Mouse (Mus musculus) v-Abl transformed pro-B cells (cell line): ENCODE results near the gene Fam243.

Source experiments
- in situ Hi-C, 2 experiments: fragments of 400-800 bp; cut with MboI; formaldehyde crosslinking; loops; one replicate each; pipeline ENCODE4 v1.15.1; 2025; ENCODE audit not compliant: unreplicated experiment in 2 of 2

The Fam243 gene

GRCm38 (mm10) chr16:92321341-92321740 is at the start of gene Fam243:
Gene Fam243 (minus strand): TSS chr16:92321441.
- in situ Hi-C loops, result loop anchor here in 1 of 2 experiments (25.0 kb wide), 1 partner anchor 984 kb away; no protein-coding TSS in a partner anchor

- in situ Hi-C loops, result no loop called here
Observed at GRCm38 (mm10) chr16:92369260-92369659, 48.0 kb upstream of the Fam243 start.

- in situ Hi-C loops, result no loop called here
Observed at GRCm38 (mm10) chr16:92365477-92365876, 44.2 kb upstream of the Fam243 start.

GRCm38 (mm10) chr16:92360711-92361110 is 39.5 kb upstream of the Fam243 start:
- in situ Hi-C loops, result no loop called here

- in situ Hi-C loops, result no loop called here
Observed at GRCm38 (mm10) chr16:92359229-92359628, 38.0 kb upstream of the Fam243 start, which contains the start of gene Kcne1. Gene Kcne1 (minus strand): TSS chr16:92359468.

GRCm38 (mm10) chr16:92358734-92359133 is 37.5 kb upstream of the Fam243 start:
- in situ Hi-C loops, result no loop called here

GRCm38 (mm10) chr16:92357566-92357965 is 36.3 kb upstream of the Fam243 start:
- in situ Hi-C loops, result no loop called here

GRCm38 (mm10) chr16:92357023-92357422 is 35.8 kb upstream of the Fam243 start:
- in situ Hi-C loops, result no loop called here

- in situ Hi-C loops, result no loop called here
Observed at GRCm38 (mm10) chr16:92355982-92356381, 34.7 kb upstream of the Fam243 start.

GRCm38 (mm10) chr16:92355366-92355765 is 34.1 kb upstream of the Fam243 start:
- in situ Hi-C loops, result no loop called here

- in situ Hi-C loops, result no loop called here
Observed at GRCm38 (mm10) chr16:92353897-92354296, 32.7 kb upstream of the Fam243 start.

- in situ Hi-C loops, result no loop called here
Observed at GRCm38 (mm10) chr16:92353295-92353694, 32.1 kb upstream of the Fam243 start.

- in situ Hi-C loops, result loop anchor here (5.0 to 10.0 kb wide), 2 partner anchors 108 to 1196 kb away; no protein-coding TSS in a partner anchor
Observed at GRCm38 (mm10) chr16:92348941-92349340, 27.7 kb upstream of the Fam243 start.

GRCm38 (mm10) chr16:92346297-92346916 is 25.2 kb upstream of the Fam243 start:
- in situ Hi-C loops, result loop anchor here (5.0 to 10.0 kb wide), 2 partner anchors 111 to 1198 kb away; no protein-coding TSS in a partner anchor

GRCm38 (mm10) chr16:92345177-92345576 is 23.9 kb upstream of the Fam243 start:
- in situ Hi-C loops, result loop anchor here (5.0 to 10.0 kb wide), 2 partner anchors 112 to 1200 kb away; no protein-coding TSS in a partner anchor

- in situ Hi-C loops, result loop anchor here (10.0 kb wide), 1 partner anchor 1204 kb away; no protein-coding TSS in a partner anchor
Observed at GRCm38 (mm10) chr16:92340612-92341511, 19.6 kb upstream of the Fam243 start.

GRCm38 (mm10) chr16:92336280-92336679 is 15.0 kb upstream of the Fam243 start:
- in situ Hi-C loops, result no loop called here

- in situ Hi-C loops, result loop anchor here in 1 of 2 experiments (5.0 kb wide), 1 partner anchor 397 kb away; no protein-coding TSS in a partner anchor
Observed at GRCm38 (mm10) chr16:92334600-92334999, 13.4 kb upstream of the Fam243 start.

- in situ Hi-C loops, result loop anchor here in 1 of 2 experiments (5.0 kb wide), 1 partner anchor 394 kb away; no protein-coding TSS in a partner anchor
Observed at GRCm38 (mm10) chr16:92330966-92331365, 9.7 kb upstream of the Fam243 start.

- in situ Hi-C loops, result no loop called here
Observed at GRCm38 (mm10) chr16:92327911-92328310, 6.7 kb upstream of the Fam243 start.

- in situ Hi-C loops, result no loop called here
Observed at GRCm38 (mm10) chr16:92325062-92325406, 3.8 kb upstream of the Fam243 start.
